Mouse (Mus musculus) cerebellum, adult 2 months (tissue): ENCODE measurements around the gene Il17ra.

Source experiments
- CTCF ChIP-seq: fragments of 200-500 bp; IDR thresholded peaks from 2 replicates; pipeline ENCODE4 v1.5.1; 2011; ENCODE audit warnings: low read depth, mild to moderate bottlenecking, control low read depth, low read length, moderate library complexity, borderline replicate concordance; ENCODE audit not compliant: insufficient read depth
- POLR2A ChIP-seq: fragments of 200-500 bp; IDR thresholded peaks from 2 replicates; pipeline ENCODE4 v1.6.1; 2011; ENCODE audit warnings: low read length, control low read depth, borderline replicate concordance; ENCODE audit not compliant: insufficient read depth

GRCm38 (mm10) chr6:120463884-120464283 is 837 bp downstream of the Il17ra start:
- TF ChIP-seq CTCF, result no peak
- no peak for TF ChIP-seq POLR2A
